In the genomic region with DNA sequence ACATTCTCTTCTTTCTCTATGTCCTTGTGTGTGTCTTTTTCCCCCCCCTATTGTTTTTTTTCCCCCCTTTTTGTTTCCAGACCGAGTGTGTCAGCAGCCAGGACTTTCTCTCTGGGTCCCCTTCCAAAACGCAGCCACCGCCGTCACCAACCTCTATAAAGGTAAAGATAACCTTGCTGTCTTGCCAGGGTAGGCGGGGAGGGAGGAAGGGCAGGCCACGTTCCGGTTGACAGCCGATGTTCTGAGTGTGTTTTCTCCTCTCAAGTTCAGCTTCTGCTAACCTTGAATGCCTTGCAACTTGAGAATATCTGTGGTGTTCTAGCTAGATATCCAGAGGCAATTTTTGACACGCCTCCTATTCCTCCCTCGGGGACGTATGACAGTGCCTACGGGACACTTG, we compare ENCODE assay signal across 8 mouse cellular contexts. TPM values are rescaled to one million over a fixed set of nuclear protein-coding genes. Genes with fewer than 3 reads are reported as not detected.
A peak's percentile ranks its signal among the peaks of the same experiment; 100 is the strongest.
DNase-seq lines count a peak whose midpoint lies in the region; ATAC-seq and TF ChIP-seq lines count a peak whose summit lies in the region.

No protein-coding gene starts in this region.

- TF ChIP-seq CTCF in liver, postnatal 0 days (IDR thresholded peaks at IDR 0.05; ENCODE audit: low read depth), result no peak

- H3K27ac ChIP-seq in forebrain, embryonic 15.5 days (replicated peaks), result peak overlapping the region; percentile 95
- no peak overlapping the region; the same call in 1 of the 2 replicates for H3K27ac ChIP-seq in intestine, embryonic 16.5 days (ENCODE audit: low read length)
- H3K27ac ChIP-seq in liver, postnatal 0 days (ENCODE audit: low read depth), result peak overlapping the region; percentile 99

- no peaks in the 10 kb centered on the region for H3K27me3 ChIP-seq in forebrain, embryonic 15.5 days
- no peaks in the 10 kb centered on the region for H3K27me3 ChIP-seq in intestine, embryonic 16.5 days (replicated peaks; ENCODE audit: control insufficient read depth, insufficient read depth, low read length)
- no peaks in the 10 kb centered on the region for H3K27me3 ChIP-seq in liver, postnatal 0 days (ENCODE audit: insufficient read depth, low read length)

- peak; percentile 48 for DNase-seq in adrenal gland, postnatal 10 days
- DNase-seq in adrenal gland, postnatal 4 days (ENCODE audit: low spot score in 2 of 2), result no peak
- peak; percentile 14 for DNase-seq in c-Kit-positive CD71-negative TER-119-negative erythroid progenitor cells, embryonic 14.5 days (ENCODE audit: low read depth)
- DNase-seq in liver, postnatal 0 days, result peak; percentile 37
- DNase-seq in spleen, postnatal 36 days (ENCODE audit: low spot score in 2 of 2), result peak; percentile 54 to 59
- DNase-seq in frontal cortex, postnatal 14 days (ENCODE audit: low spot score in 2 of 2), result no peak

- no peaks in the 10 kb centered on the region for H3K9me3 ChIP-seq in forebrain, embryonic 15.5 days
- H3K9me3 ChIP-seq in intestine, embryonic 16.5 days (ENCODE audit: control insufficient read depth, low read length), result no peaks in the 10 kb centered on the region
- no peaks in the 10 kb centered on the region for H3K9me3 ChIP-seq in liver, postnatal 0 days (ENCODE audit: low read length)

- peak overlapping the region; percentile 89 for H3K9ac ChIP-seq in forebrain, embryonic 15.5 days (replicated peaks)
- H3K9ac ChIP-seq in intestine, embryonic 16.5 days (ENCODE audit: low read depth, low read length), result peak overlapping the region; percentile 94
- peak overlapping the region; percentile 100 for H3K9ac ChIP-seq in liver, postnatal 0 days (replicated peaks)

- H3K4me1 ChIP-seq in forebrain, embryonic 15.5 days, result peaks cover 50% of the 10 kb centered on the region
- H3K4me1 ChIP-seq in intestine, embryonic 16.5 days (ENCODE audit: control insufficient read depth, insufficient read depth, low read length), result peaks cover 19% of the 10 kb centered on the region
- H3K4me1 ChIP-seq in liver, postnatal 0 days (ENCODE audit: insufficient read depth), result peaks cover 19% of the 10 kb centered on the region

- H3K4me2 ChIP-seq in forebrain, embryonic 15.5 days (replicated peaks), result peak overlapping the region; percentile 69
- peak overlapping the region; percentile 78 for H3K4me2 ChIP-seq in intestine, embryonic 16.5 days (ENCODE audit: low read depth, low read length)
- peak overlapping the region; percentile 68 for H3K4me2 ChIP-seq in liver, postnatal 0 days (ENCODE audit: low read depth, low read length)

- WGBS in forebrain, embryonic 15.5 days, result 2% methylated on average over 12 of the region's 12 CpGs
- 5% methylated on average over 12 of the region's 12 CpGs for WGBS in intestine, embryonic 16.5 days
- WGBS in liver, postnatal 0 days (ENCODE audit: insufficient replicate concordance), result 4% methylated on average over 12 of the region's 12 CpGs

- ATAC-seq in forebrain, embryonic 15.5 days (replicated peaks), result no peak
- no peak for ATAC-seq in intestine, embryonic 16.5 days
- no peak for ATAC-seq in liver, postnatal 0 days

- H3K36me3 ChIP-seq in forebrain, embryonic 15.5 days, result peaks cover 11% of the 10 kb centered on the region; the same call in 1 of the 2 replicates
- peaks cover 3% of the 10 kb centered on the region; the same call in 1 of the 2 replicates for H3K36me3 ChIP-seq in intestine, embryonic 16.5 days (ENCODE audit: control insufficient read depth, insufficient read depth, low read length)
- peaks cover 32% of the 10 kb centered on the region for H3K36me3 ChIP-seq in liver, postnatal 0 days (replicated peaks; ENCODE audit: insufficient read depth, low read length)

- peak overlapping the region; percentile 78 for H3K4me3 ChIP-seq in forebrain, embryonic 15.5 days
- peak overlapping the region; percentile 76 for H3K4me3 ChIP-seq in intestine, embryonic 16.5 days (ENCODE audit: low read length)
- peak overlapping the region; percentile 100 for H3K4me3 ChIP-seq in liver, postnatal 0 days (ENCODE audit: low read depth, low read length)

- 0 out of 2 replicates have a peak, but pooled peaks have one; percentile 2 for TF ChIP-seq EP300 in liver, postnatal 0 days (IDR thresholded peaks at IDR 0.05; ENCODE audit: low read depth)

RNA-seq across cellular contexts. Expression of gene 1810013L24Rik, which starts 1.3 kb away (rescaled TPM):
- 10 to 100 TPM; 60.5 to 66.0 TPM for total RNA-seq in adrenal gland, postnatal 10 days (2021)
- 10 to 100 TPM; 80.3 to 82.8 TPM for total RNA-seq in adrenal gland, postnatal 4 days (2021)
- 31.6 and 33.6 TPM in 2 replicates for polyA plus RNA-seq in forebrain, embryonic 15.5 days (2015; fragmentation: Nextera tagmentation; extraction: Ambion mirVana)
- 11.9 and 12.1 TPM in 2 replicates for polyA plus RNA-seq in intestine, embryonic 16.5 days (2015; fragmentation: Nextera tagmentation; extraction: Ambion mirVana)
- polyA plus RNA-seq in liver, postnatal 0 days (2015; fragmentation: Nextera tagmentation; extraction: Ambion mirVana), result 7.1 and 7.5 TPM in 2 replicates

RNA-seq across cellular contexts. Expression of gene Usp7, which starts 39.1 kb away (rescaled TPM):
- 100 to 1,000 TPM in 1 of 2 experiments, 10 to 100 TPM in 1; 88.5 to 109 TPM for total RNA-seq in adrenal gland, postnatal 10 days (2021)
- total RNA-seq in adrenal gland, postnatal 4 days (2021), result 100 to 1,000 TPM; 142 to 178 TPM
- polyA plus RNA-seq in forebrain, embryonic 15.5 days (2015; fragmentation: Nextera tagmentation; extraction: Ambion mirVana), result 31.7 and 38.5 TPM in 2 replicates
- polyA plus RNA-seq in intestine, embryonic 16.5 days (2015; fragmentation: Nextera tagmentation; extraction: Ambion mirVana), result 16.1 and 19.1 TPM in 2 replicates
- polyA plus RNA-seq in liver, postnatal 0 days (2015; fragmentation: Nextera tagmentation; extraction: Ambion mirVana), result 15.8 and 17.7 TPM in 2 replicates

Comparison
In these comparisons a context has a peak if more than half of its experiments do, and no peak if none do; other contexts are left out.
1. DNase-seq: peak in adrenal gland, postnatal 10 days (single experiment), c-Kit-positive CD71-negative TER-119-negative erythroid progenitor cells, embryonic 14.5 days (single experiment), liver, postnatal 0 days (single experiment) and spleen, postnatal 36 days (2 of 2); none in adrenal gland, postnatal 4 days (0 of 2) and frontal cortex, postnatal 14 days (0 of 2).
2. Peak in every context shown above with its lines, with median percentiles within 50 percentile points of each other: H3K4me2 ChIP-seq, H3K4me3 ChIP-seq and H3K9ac ChIP-seq.